Mouse (Mus musculus): ENCODE results near the gene Tmem88b.

- TF ChIP-seq CTCF (IDR thresholded peaks at IDR 0.05 in 2 of 3, conservative IDR thresholded peaks at IDR 0.05 in 1 of 3; ENCODE audit: control insufficient read depth in 1 of 3, insufficient read depth in 1 of 3, low read depth in 2 of 3, low read length in 3 of 3, poor library complexity in 1 of 3, severe bottlenecking in 1 of 3), result no peak
- TF ChIP-seq POLR2A (IDR thresholded peaks at IDR 0.05; ENCODE audit: control insufficient read depth in 1 of 2, insufficient read depth in 1 of 2, low read depth in 1 of 2, low read length in 2 of 2, poor library complexity in 1 of 2), result no peak
- TF ChIP-seq EP300 (IDR thresholded peaks at IDR 0.05; ENCODE audit: low read depth in 1 of 2, low read length in 2 of 2), result no peak
- no peak for TF ChIP-seq USF1 (IDR thresholded peaks at IDR 0.05; ENCODE audit: low read depth, low read length)
- TF ChIP-seq GABPA (IDR thresholded peaks at IDR 0.05; ENCODE audit: low read depth, low read length), result no peak
- TF ChIP-seq GATA1 (IDR thresholded peaks at IDR 0.05; ENCODE audit: low read depth, low read length), result no peak
- 0 out of 2 replicates have a peak, but pooled peaks have one; percentile 37 for TF ChIP-seq UBTF (IDR thresholded peaks at IDR 0.05; ENCODE audit: borderline replicate concordance, insufficient read depth, low read depth, low read length)
- no peak for TF ChIP-seq NELFE (IDR thresholded peaks at IDR 0.05; ENCODE audit: low read depth, low read length)
- TF ChIP-seq MAX (IDR thresholded peaks at IDR 0.05; ENCODE audit: low read length), result no peak
- no peak for TF ChIP-seq MEF2A (IDR thresholded peaks at IDR 0.05; ENCODE audit: extremely low read depth, insufficient replicate concordance, low read depth, low read length, poor library complexity, severe bottlenecking)
- TF ChIP-seq E2F4 (IDR thresholded peaks at IDR 0.05; ENCODE audit: borderline replicate concordance, low read depth, low read length), result no peak
- TF ChIP-seq CHD1 (IDR thresholded peaks at IDR 0.05; ENCODE audit: low read depth, low read length), result 0 out of 2 replicates have a peak, but pooled peaks have one; percentile 29
- TF ChIP-seq HCFC1 (IDR thresholded peaks at IDR 0.05; ENCODE audit: low read depth, low read length), result no peak
Measured at GRCm38 (mm10) chr4:155761356-155762099, 24.1 kb downstream of the Tmem88b start.
